Mouse (Mus musculus) gonadal fat pad, adult 2 months (tissue): Measurements from ENCODE around the gene March9. TPM values are rescaled to one million over a fixed set of nuclear protein-coding genes. Genes with fewer than 3 reads are reported as not detected.
"Not testable (repeated sequence)": the region's sequence is repeated elsewhere in the genome, so short reads cannot be mapped to it uniquely, and the experiment has no call there.

ENCODE experiments used
- DNase-seq: peaks from one replicate; pipeline ENCODE4 v3.0.0-alpha.2; 2012; ENCODE audit warnings: low read depth
- polyA plus RNA-seq: library from polyadenylated mRNA; depleted of rRNA; stranded (reverse); fragments of >200 nt; gene quantifications from 2 replicates; pipeline ENCODE4 v1.2.3, GENCODE M21; 2012

Gene March9
- polyA plus RNA-seq, 1 experiment, result 6.1 TPM

DNA sequence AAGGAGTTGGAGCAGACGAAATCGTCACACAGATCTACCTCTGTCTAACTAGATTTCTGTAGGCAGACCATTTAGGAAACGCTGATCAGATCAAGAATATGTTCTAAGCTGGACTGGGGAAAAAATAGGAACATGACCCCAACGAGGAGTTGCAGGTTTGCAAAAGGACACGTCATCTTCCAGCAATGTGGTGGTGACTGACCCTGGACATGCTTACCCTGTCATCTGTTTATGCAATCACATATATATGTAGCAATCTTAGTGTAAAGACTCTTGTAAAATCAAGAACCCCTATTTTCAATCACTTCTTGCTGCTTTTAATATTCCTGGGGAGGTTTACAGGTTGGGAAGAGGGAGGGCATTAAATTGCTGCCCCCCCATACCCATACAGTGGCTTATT, 2.5 kb upstream of the March9 start:
- no peak for DNase-seq

DNA sequence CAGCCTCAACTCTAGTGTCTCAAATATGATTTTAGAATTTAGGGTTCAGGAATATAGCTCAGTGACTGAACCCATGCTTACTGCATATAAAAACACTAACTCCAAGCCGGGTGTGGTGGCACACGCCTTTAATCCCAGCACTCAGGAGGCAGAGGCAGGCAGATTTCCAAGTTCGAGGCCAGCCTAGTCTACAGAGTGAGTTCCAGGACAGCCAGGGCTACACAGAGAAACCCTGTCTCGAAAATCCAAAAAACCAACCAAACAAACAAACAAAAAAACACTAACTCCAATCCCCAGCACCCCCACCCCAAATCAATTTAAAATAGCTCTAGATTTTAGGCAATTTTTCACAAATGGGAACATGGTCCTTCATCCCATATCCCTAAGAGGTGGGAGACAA, 2.1 kb upstream of the March9 start:
- not testable (repeated sequence) for DNase-seq

DNA sequence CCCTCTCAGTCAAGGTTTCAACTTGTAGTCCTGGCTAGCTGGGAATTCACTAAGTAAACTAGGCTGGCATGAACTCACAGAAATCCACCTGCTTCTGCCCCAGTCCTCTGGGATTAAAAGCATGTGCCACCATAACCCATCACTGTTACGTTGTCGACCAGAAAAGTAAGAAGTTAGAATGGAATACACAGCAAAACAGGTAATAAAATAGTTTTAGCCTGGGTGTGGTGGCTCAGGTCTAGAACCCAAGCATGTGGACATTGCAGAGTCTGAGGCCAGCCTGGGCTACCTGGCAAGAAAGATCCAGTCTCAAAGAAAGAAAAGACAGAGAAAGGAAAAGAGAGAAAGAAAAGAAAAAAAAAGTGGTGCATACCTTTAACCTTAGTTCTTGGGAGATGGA, 1.5 kb upstream of the March9 start:
- DNase-seq, result no peak

DNA sequence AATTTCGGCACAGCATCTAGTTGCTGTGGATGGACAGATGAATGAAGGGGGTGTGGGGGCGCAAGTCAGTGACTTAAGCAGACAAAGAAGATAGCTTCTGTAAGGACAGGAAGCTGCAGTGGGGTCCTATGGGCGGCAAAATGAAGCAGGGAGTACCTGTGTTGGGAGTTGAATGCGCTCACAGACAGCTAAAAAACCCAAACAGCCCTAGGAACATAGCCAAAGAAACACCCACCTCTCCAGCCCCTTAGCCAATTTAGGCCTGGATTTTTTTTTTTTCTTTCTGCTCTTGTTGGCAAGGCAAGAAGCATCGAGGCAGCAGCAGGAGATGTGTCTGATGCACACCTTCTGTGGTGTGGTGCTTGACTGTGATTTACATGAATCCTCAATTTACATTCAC, 1.1 kb upstream of the March9 start:
- DNase-seq, result no peak

DNA sequence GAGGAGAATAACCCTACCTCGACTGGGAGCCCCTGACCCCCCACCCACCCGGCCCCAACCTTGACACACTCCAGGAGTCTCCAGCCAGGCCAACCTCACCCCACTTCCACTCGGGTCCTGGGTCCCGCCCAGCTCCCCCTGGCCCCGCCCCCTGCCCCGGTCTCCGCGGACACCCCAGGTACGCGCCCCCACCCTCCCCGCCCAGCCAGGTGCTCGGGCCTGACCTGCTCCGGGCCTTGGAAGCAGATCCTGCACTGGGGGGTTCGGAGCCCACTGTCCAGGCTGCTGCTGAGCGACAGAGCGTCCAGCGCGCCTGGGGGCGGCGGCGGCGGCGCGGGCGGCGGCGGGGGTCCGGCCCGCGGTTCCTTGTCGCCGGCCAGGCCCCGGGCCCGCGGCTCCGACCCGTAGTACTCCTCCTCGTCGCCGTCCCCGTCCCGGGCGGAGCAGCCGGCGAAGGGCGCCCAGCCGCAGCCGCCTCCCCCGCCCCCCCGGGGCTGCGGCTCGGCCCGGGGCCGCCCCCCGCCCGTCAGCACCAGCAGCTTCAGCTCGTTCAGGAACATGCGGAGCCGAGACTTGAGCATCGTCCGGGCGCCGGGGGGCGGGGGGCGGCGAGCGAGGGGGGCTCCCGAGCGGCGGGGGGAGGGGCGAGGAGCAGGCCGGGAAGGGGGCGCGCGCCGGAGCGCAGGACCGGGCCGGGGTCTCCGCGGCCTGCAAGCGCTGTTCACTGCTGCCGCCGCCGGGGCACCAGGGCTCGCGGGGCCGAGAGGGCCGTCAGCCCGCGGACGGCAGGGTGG, 613 bp downstream of the March9 start:
- DNase-seq, result no peak

DNA sequence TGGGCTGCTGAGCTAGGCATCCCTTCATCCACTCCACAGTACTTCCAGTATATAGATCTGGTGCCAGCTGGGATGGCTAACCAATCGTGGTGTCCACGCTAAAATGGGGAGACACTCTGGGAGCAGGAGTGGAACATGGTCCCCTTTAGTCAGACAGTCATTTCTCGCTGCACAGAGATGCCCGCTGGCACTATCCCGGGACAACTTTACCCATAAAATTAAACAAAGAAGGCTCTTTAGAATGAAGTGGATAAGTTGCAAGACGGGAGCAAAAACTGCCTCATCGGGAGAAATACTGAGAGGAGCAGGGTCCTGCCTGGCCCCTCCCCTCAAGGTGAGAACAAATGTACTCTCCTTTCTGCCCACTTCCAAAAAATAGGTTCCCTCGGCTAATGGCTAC, 1.3 kb downstream of the March9 start:
- no peak for DNase-seq

DNA sequence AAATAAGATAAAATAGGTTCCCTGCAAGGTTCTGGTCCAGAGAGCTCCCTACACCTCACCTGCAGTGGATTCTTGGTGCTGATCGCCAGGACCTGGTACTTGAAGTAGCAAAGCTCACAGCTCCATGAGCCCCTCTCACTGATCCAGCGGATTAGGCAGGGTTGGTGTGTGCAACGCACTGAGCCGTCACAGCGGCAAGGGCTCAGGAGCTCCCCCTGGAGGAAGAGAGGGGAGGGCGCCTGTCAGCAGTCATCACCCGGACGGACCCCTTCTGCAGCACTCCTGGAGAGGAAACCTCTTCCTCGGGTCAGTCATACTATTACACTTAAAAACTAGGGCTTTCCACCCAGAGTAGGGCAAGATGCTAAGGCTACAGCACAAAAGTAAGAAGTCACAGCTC, 1.8 kb downstream of the March9 start:
- no peak for DNase-seq

DNA sequence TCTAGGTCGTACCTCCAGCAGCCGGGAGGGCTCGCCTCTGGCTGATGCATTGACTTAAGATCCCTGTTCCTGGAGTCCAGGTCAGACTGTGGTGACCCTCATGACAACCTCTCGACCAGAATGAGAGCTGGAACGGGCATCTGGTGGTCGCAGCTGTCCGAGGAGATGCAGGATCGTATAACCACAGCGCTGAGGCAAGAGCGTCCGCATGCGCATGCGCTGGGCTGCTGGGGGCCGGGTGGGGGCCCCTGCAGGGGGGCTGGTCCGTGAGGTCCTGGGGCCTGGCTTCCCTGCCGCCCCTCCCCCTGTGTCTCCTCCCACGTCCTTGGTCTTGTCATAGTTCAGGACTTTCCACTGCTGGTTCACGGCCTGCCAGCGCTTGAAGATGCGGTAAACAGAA, 3.5 kb downstream of the March9 start:
- DNase-seq, result no peak

DNA sequence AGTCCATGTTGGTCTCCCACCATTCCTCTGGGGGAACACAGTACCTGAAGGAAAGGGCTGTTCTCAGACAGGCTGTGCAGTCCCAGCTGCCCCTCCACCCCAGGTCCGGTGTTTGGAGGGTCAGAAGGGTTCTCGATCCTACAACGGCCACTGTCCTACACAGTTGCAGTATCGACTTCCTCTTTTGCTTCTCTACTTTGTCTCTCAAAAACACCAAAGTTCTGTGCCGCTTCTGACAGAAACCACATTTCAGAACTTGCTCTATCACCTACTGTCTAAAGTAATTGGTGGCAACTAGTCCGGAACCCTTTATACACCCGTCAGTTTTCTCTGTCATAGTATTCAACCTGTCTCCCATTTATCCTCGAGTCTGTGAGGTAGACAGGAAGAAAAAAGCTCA, 4.6 kb downstream of the March9 start:
- no peak for DNase-seq

DNA sequence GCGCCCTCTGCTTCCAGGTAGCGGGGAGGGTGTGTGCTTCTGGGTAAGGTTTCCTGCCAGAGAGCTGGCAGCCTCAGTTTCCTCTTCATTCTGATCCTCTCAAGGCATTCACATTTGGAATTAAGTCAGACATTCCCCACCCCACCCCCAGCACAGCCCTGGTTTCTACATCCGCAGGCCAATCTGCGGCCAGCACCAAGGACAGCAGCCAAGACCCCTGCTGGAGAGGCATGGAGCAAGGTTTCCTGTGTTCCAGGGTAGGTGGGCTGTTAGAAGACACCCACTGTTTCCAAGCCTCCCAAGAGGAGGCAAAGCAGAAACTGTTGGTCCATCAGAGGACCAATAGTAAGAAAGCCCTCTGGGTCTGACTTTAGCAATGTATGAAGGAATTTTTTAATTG, 5.3 kb downstream of the March9 start:
- no peak for DNase-seq

DNA sequence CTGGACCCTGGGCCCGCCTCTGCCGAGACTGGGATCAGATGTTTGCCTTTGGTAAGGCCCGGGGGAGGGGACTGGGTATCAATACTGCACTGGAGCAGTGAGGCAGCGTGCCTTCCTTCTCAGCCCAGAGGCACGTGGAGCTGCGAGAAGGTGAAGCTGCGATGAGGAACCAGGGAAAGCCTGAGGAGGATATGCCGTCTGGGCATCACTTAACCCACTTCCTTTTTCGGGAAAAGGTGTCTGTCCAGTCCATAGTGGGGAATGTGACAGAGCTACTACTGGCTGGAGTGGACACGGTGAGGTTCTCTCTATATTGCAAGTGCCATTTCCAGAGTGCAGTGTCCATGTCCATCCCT, 9.9 kb downstream of the March9 start:
- no peak for DNase-seq

DNA sequence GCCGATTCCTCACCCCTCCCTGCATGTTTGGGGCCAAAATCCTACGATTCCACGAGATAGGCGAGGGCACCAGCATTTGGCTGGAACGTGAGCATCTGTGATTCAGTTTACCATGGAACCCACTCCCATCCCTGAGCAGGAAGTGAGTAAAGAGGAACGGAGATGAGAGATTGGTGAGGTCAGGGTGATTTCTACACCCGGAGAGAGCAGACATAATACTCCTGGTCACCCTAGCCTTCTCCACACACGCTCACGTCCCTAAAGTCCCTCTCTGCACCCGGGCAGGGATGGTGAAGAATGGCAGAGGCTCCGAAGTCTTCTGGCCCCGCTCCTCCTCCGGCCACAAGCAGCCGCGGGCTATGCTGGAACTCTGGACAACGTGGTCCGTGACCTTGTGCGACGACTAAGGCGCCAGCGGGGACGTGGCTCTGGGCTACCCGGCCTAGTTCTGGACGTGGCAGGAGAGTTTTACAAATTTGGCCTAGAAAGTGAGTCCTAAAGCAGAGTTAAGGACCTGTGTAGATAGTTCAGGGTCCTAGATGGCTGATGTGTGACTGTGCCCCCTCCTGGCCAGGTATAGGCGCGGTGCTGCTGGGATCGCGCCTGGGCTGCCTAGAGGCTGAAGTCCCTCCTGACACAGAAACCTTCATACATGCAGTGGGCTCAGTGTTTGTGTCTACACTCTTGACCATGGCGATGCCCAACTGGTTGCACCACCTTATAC, 10.4 kb downstream of the March9 start:
- no peak for DNase-seq

DNA sequence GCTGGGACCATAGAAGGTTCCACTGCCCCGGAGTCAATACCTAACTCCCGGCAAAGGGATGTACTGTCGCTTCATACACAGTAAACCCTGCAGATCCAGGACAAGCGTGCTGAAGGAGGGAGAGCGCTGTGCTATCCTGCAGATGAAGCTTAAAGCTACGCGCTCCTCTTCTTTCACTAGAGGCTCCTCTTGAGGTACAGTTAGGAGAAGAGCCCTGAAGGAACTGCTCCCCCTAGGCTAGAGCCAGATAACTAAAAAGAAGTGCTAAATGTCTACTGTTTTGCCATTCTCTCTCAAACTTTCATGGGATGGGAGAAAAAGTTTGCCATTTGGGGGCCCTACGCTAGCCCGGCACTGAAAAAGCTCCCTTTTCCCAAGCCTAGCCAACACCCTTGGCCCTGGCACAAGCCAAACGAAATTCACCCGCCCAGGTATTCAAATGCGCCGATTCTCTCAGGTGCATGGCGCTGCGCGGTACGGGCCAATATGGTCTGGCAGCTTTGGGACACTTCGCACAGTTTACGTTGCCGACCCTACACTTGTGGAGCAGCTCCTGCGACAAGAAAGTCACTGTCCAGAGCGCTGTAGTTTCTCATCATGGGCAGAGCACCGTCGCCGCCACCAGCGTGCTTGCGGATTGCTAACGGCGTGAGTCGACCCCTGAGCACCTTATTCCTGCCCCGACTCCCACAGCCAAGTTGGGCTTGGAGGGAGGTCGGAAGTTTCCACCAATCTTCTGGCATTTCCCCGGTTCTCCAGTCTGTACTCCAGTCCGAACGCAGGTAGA, 11.2 kb downstream of the March9 start:
- no peak for DNase-seq

DNA sequence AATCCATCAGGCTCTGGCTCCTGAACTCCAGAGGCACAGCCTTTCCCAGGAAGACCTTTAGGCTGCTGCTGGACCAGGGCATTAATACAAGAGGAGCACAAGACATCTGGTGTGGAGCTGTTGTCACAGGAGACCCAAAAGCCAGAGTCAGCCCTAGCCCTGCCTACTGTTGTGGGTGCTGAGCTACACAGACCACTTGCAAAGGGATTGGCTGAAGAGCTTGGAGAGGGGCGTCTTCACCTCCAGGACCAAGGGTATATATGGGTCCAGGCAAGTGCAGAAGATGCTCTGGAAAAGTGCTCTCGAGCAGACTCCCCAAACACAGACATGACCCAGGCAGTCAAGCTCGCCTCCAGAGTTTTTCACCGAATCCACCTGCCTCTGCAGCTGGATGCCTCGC, 12.0 kb downstream of the March9 start, which contains the start of gene Cyp27b1:
TSS of gene Cyp27b1 (plus strand) at position 297 of the 400 bp plus-strand sequence.
- no peak for DNase-seq

DNA sequence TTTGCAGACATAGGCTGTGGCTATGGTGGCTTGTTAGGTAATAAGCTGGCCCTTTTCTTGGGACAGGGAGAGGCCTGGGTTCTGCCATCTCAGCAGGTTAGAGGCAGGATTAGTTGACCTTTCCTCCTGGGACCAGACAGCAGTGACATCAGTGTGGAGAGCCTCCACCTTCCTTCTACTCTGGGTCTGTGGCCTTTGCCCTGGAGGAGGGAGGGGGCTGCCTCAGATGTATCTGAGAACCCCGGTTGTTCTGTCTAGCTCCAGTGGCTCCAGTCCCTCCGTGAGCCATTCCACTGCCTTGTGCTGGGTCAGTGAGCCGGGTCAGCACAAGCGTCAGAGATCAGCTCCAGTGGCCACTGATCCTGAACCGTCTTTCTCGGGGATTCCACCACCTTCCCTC, 16.8 kb downstream of the March9 start:
- DNase-seq, result no peak

DNA sequence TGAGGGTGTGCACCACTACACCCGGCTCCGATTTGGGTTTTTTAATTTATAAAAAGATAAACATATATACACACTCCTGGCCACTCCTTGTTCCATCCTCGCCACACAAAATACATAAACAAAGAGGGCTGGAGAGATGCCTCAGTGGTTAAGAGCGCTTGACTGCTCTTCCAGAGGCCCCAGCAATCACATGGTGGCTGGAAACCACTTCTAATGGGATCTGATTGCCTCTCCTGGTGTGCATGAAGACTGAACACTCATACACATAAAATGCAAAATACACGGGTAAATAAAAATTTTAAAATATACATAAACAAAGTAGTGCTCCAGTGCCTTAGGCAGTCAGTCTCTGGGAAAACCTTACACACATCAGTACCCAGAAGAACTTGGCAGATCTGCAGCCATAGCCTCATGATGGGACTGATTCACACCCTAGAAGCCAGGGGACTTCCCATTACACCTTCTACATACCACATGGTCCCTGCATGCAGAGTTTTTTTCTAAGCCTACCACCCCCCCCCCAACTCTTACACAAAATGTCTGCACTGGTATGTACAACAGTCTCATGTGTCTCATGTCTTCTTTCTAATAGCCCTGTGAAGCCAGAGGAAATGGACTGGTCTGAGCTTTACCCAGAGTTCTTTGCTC, 17.4 kb downstream of the March9 start:
- DNase-seq, result no peak

DNA sequence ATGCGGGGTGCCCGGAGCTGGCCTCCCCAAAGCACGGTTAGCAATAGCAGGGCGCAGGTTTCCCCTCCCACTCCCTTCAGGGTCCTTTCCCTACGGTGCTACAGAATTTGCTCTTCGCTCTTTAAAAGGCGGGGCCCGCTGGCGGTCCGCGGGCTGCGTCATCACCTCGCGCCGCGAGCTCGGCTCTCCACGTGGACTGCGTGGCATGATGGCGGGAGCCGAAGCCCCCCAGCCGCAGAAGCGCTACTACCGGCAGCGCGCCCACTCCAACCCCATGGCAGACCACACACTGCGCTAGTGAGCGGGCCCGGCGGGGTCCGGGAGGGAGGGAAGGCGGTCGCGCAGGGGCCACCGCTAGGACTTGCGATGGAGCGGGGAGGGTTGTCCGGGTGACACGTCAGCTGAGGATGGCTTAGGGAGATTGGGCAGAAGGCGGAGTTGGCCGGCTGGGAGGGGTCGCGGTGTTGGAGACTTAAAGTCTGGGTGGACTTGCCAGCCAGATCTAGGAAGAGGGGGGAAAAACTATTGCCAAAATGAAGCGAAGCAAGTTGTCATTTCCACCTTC, 18.1 kb downstream of the March9 start:
- DNase-seq, result no peak

DNA sequence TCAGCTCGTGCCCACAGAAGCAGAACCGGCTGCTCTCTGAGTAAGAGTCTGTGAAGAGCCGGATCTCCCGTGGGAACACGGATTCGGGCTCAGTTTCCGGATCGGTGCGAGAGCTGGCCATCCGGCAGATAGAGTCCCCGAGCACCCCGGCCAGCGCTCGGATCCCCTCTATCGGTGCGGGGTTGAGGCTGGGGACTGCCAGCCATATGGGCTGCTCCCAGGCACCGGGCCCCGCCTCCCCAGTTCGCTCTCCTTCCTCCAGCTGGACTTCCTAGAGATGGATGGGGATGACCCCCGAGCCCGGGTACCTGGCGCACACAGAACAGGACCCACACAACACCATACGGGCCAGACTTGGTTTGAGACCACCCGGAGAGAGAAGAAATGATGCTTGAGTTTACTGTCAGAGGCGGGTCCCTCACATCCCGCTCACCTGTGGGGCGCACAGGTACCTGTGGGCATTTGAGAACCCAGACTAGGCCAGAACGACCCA, 18.7 kb downstream of the March9 start, which contains the start of the genes Mettl1 and Eef1akmt3:
TSS of gene Mettl1 (plus strand) at position 141 of the 493 bp plus-strand sequence.
TSS of gene Eef1akmt3 (minus strand) at position 240 of the 493 bp plus-strand sequence.
- no peak for DNase-seq

DNA sequence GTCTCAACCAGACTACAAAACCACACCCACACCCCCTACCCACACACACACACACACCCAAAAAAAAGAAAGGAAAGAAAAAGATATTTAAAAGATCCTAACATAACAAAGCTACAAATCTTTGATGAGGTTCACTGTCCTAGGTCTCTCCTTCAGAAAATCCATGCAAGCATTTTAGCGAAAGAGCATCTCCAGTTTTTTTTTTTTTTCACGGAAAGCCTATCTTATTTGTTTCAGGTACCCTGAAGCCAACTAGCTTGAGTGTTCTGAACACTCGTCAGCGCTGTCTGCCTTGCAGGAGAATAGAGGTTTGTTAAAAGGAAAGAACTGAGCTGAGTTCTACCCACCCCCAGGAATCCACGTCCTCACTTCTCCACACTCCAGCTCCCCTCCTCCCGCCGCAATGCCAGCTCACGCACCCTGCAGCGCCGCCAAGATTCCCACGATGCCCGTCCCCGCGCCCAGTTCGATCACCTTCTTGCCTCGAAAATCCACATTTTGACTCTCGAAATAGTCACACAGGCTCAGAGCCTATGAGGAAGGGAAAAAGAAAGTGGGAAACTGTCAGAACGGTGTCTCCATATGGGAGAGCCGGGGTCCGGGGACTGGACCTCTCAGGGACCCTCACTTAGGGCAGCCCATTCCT, 19.3 kb downstream of the March9 start:
- DNase-seq, result no peak

DNA sequence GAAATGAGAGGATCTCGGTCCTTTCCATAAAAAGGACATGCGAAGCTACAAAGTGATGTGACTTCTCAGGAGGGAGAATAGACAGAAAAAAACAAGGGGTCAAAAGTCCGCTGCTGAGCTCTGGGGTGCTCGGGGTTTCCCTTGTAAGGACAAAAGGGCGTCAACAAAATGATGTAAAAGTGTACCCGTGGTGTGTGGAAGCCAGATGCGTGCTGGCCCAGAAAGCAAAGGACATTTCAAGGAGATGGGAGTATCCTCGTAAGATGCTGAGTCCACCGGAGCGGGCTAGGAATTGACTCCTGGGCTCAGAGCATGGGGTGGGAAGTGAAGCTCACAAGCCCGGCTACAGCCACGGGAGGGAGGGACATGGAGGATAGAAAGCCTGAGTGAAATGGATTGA, 22.3 kb downstream of the March9 start:
- no peak for DNase-seq

DNA sequence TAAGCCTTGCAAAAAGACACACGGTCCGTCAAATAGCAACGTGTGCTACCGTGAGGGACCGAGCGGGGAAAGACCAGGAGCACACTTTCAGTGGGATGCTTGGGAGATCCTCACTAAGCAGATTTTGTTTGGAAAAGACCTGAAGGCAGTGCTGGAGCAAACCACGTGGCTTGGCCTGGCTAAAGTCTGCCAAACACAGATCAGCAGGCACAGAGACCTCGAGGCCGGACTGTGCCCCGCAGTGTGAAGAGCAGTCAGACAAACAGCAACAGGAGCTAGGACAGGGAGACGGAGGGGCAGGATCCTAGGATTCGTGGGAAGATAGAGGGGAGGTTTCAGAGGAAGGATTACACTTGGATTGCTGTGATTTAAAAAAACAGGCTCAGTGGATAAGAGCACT, 23.7 kb downstream of the March9 start:
- DNase-seq, result no peak
